Mouse (Mus musculus) bone marrow macrophage, adult 2 months (primary cell): Measurements from ENCODE around the gene Lkaaear1.

Experiments
- CTCF ChIP-seq: IDR thresholded peaks from 2 replicates; pipeline ENCODE4 v1.5.1; 2012; ENCODE audit warnings: low read depth, mild to moderate bottlenecking, low read length, moderate library complexity
- POLR2A ChIP-seq: IDR thresholded peaks from 2 replicates; pipeline ENCODE4 v1.6.1; 2012; ENCODE audit warnings: mild to moderate bottlenecking, low read depth, low read length, borderline replicate concordance

- TF ChIP-seq CTCF (no peak), POLR2A (no peak)
Measured at GRCm38 (mm10) chr2:181648926-181649325, 49.3 kb downstream of the Lkaaear1 start.
